Mouse (Mus musculus) limb, embryonic 12.5 days (tissue): ENCODE data around the gene Polr3h. TPM values are rescaled to one million over a fixed set of nuclear protein-coding genes. Genes with fewer than 3 reads are reported as not detected.

ENCODE experiments used
- ATAC-seq: fragments of 200-750 bp; cut with Nextera tagmentation; 2 replicates; pipeline ENCODE4 v1.8.0; 2017; ENCODE audit warnings: low read depth, moderate TSS enrichment; ENCODE audit not compliant: insufficient number of reproducible peaks, insufficient read depth, low FRiP score, low TSS enrichment
- H3K27ac ChIP-seq: fragments of 300-500 bp; sonication (generic); 2 replicates; pipeline ENCODE4 v1.5.1; 2016; ENCODE audit warnings: mild to moderate bottlenecking, moderate library complexity
- H3K27me3 ChIP-seq: fragments of 300-500 bp; sonication (generic); 2 replicates; pipeline ENCODE4 v1.6.1; 2016; ENCODE audit warnings: mild to moderate bottlenecking, moderate library complexity
- H3K36me3 ChIP-seq: fragments of 300-500 bp; sonication (generic); 2 replicates; pipeline ENCODE4 v1.6.1; 2016; ENCODE audit warnings: mild to moderate bottlenecking, moderate library complexity
- H3K4me1 ChIP-seq: fragments of 300-500 bp; sonication (generic); replicated peaks from 2 replicates; pipeline ENCODE4 v1.6.1; 2016
- H3K4me2 ChIP-seq: fragments of 300-500 bp; sonication (generic); 2 replicates; pipeline ENCODE4 v1.6.1; 2016; ENCODE audit warnings: mild to moderate bottlenecking, moderate library complexity
- H3K4me3 ChIP-seq: fragments of 300-500 bp; sonication (generic); replicated peaks from 2 replicates; pipeline ENCODE4 v1.5.1; 2016; ENCODE audit warnings: mild to moderate bottlenecking
- H3K9ac ChIP-seq: fragments of 300-500 bp; sonication (generic); replicated peaks from 2 replicates; pipeline ENCODE4 v1.6.1; 2016; ENCODE audit warnings: mild to moderate bottlenecking, moderate library complexity
- H3K9me3 ChIP-seq: fragments of 300-500 bp; sonication (generic); 2 replicates; pipeline ENCODE4 v1.6.1; 2016; ENCODE audit warnings: mild to moderate bottlenecking, moderate library complexity
- WGBS: fragments of 180-500 bp; shearing (Covaris S2); methylation state at CpG from one replicate; pipeline ENCODE4 v1.1.7; 2016; 5-methylcytosine and 5-hydroxymethylcytosine counted together
- polyA plus RNA-seq: library from polyadenylated mRNA; unstranded; fragments of >200 nt; fragmentation: Nextera tagmentation; extraction: Ambion mirVana; gene quantifications from 2 replicates; pipeline ENCODE4 v1.2.1, GENCODE M21; 2016

Gene Polr3h
- polyA plus RNA-seq, 1 experiment from 2014 or later: 62.4 TPM

DNA sequence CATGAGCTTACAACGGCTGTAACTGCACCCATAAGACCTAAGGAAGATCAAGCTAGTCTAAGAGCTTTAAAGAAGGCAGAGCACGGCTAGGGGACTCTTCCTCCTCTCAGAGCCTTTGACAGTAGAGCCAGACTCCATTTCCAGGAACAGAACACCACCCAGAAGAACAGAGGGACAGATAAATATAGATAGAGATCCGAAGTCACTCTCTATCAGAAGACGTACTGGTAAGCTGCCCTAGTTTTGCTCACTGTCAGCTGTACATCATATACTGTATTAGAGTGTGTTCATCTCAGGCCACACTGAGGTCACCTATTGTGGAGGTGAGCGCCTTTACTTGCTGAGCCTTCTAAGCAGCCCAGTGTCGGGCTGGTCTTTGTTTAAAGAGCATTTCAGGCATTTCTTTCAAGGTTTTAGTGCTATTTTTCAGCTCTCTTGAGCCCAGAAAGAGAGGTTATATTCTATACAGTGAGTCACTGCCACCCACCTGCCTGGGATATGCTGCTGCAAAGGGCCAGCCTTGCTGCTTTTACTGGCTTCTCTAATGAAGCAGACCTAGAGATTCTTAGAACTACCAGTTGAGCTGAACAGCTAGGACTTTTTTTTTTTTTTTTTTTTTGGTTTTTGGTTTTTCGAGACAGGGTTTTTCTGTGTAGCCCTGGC, 34.8 kb downstream of the Polr3h start:
- H3K36me3 ChIP-seq: peaks cover 78% of the 10 kb centered on the region
- H3K4me2 ChIP-seq: no peak overlapping the region
- no peak overlapping the region for H3K9ac ChIP-seq
- no peak overlapping the region for H3K4me3 ChIP-seq
- H3K9me3 ChIP-seq: no peaks in the 10 kb centered on the region
- no peak for ATAC-seq
- no peak overlapping the region for H3K27ac ChIP-seq
- no peaks in the 10 kb centered on the region for H3K27me3 ChIP-seq
- H3K4me1 ChIP-seq: no peaks in the 10 kb centered on the region
- 91% methylated on average over 7 of the region's 7 CpGs for WGBS

- Histone ChIP-seq H3K9me3 (no peaks in the 10 kb centered on the region), H3K4me2 (no peak overlapping the region), H3K4me1 (no peaks in the 10 kb centered on the region), H3K36me3 (peaks cover 63% of the 10 kb centered on the region), H3K27ac (no peak overlapping the region), H3K4me3 (no peak overlapping the region), H3K9ac (no peak overlapping the region), H3K27me3 (no peaks in the 10 kb centered on the region)
- WGBS: 93% methylated on average over 7 of the region's 7 CpGs
- no peak for ATAC-seq
Observed at GRCm38 (mm10) chr15:81889175-81889574, 36.9 kb downstream of the Polr3h start.

- no peaks in the 10 kb centered on the region for H3K27me3 ChIP-seq
- H3K4me1 ChIP-seq: no peaks in the 10 kb centered on the region
- no peak overlapping the region for H3K27ac ChIP-seq
- no peaks in the 10 kb centered on the region for H3K9me3 ChIP-seq
- H3K4me3 ChIP-seq: no peak overlapping the region
- ATAC-seq: no peak
- peaks cover 48% of the 10 kb centered on the region for H3K36me3 ChIP-seq
- WGBS: 91% methylated on average over 6 of the region's 6 CpGs
- no peak overlapping the region for H3K9ac ChIP-seq
- H3K4me2 ChIP-seq: no peak overlapping the region
Observed at GRCm38 (mm10) chr15:81886795-81887550, 39.1 kb downstream of the Polr3h start.

DNA sequence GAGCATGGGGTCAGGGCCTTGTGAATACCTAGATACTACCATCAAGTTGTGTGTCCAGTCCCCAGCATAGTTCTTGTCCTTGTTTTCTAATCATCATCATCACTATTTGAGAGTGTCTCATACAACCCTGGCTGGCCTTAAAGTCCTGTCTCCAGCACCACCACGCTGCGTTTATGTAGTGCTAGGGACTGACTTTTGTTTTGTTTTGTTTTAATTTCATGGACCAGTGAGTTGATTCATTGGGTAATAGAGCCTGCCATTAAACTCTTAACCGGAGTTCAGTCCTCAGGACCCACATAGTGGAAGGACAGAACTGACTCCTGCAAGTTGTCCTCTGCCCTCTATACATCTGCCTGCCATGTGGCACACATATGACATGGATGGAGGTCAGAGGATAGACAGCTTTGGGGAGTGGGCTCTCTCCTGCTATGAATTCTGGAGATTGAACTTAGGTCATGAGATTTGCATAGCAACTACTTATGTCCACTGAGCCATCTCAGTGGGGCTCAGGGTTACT, 40.6 kb downstream of the Polr3h start:
- Histone ChIP-seq H3K4me2 (no peak overlapping the region), H3K4me1 (no peaks in the 10 kb centered on the region), H3K27ac (no peak overlapping the region), H3K36me3 (peaks cover 35% of the 10 kb centered on the region), H3K9me3 (no peaks in the 10 kb centered on the region), H3K27me3 (no peaks in the 10 kb centered on the region), H3K9ac (no peak overlapping the region), H3K4me3 (no peak overlapping the region)
- WGBS: 88% methylated on average over 3 of the region's 3 CpGs
- ATAC-seq: no peak

- Histone ChIP-seq H3K9me3 (no peaks in the 10 kb centered on the region), H3K4me3 (no peak overlapping the region), H3K27ac (no peak overlapping the region), H3K4me2 (no peak overlapping the region), H3K27me3 (no peaks in the 10 kb centered on the region), H3K9ac (no peak overlapping the region), H3K36me3 (peaks cover 9% of the 10 kb centered on the region; the same call in 1 of the 2 replicates), H3K4me1 (no peaks in the 10 kb centered on the region)
- ATAC-seq: no peak
- WGBS: 88% methylated on average over 3 of the region's 3 CpGs
Observed at GRCm38 (mm10) chr15:81882348-81882747, 43.7 kb downstream of the Polr3h start.

DNA sequence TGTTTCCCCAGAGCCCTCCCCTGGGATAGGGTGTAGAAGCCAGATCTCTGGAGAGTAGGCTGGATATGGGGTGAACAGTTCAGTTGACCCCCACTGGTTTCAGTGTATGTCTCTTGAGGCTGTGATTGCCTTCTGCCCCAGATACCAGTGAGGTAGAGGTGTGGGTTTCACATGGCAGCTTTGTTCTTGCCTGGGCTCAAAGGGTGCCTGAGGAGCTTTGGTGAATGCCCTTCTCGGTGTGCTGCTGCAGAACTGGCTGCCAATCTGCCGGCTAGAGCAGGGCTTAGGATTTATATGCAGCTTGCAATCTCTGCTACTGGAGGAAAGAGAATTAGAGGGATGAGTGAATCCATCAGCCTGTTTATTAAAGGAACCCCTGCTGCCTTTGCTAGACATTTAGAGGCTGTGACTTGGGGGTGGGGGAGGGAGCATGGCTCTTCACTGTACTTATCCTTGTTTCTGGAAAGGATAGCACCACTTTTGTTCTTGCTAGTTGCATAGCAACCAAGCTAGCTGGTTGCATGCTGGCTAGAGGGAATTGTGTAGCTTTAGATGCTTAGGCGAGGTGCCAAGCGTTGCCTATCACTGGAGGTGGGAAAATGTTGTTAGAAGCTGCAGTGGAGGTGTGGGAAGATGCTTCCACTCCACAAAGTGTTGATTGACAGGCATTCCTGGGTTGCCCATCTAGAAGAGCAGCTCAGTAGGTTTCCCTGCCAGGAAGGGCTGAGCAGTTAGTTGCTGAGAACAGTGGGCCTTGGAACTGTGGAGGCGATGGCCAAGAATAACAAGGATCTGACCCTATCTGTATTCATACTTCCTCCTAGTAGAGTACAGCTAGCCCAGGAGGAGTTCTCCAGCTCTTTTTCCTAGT, 46.3 kb downstream of the Polr3h start:
- WGBS: 81% methylated on average over 5 of the region's 5 CpGs
- no peak overlapping the region for H3K4me3 ChIP-seq
- H3K4me2 ChIP-seq: no peak overlapping the region
- no peak overlapping the region for H3K27ac ChIP-seq
- no peaks in the 10 kb centered on the region for H3K9me3 ChIP-seq
- no peaks in the 10 kb centered on the region for H3K4me1 ChIP-seq
- ATAC-seq: no peak
- no peak overlapping the region for H3K9ac ChIP-seq
- H3K27me3 ChIP-seq: no peaks in the 10 kb centered on the region
- no peaks in the 10 kb centered on the region for H3K36me3 ChIP-seq

DNA sequence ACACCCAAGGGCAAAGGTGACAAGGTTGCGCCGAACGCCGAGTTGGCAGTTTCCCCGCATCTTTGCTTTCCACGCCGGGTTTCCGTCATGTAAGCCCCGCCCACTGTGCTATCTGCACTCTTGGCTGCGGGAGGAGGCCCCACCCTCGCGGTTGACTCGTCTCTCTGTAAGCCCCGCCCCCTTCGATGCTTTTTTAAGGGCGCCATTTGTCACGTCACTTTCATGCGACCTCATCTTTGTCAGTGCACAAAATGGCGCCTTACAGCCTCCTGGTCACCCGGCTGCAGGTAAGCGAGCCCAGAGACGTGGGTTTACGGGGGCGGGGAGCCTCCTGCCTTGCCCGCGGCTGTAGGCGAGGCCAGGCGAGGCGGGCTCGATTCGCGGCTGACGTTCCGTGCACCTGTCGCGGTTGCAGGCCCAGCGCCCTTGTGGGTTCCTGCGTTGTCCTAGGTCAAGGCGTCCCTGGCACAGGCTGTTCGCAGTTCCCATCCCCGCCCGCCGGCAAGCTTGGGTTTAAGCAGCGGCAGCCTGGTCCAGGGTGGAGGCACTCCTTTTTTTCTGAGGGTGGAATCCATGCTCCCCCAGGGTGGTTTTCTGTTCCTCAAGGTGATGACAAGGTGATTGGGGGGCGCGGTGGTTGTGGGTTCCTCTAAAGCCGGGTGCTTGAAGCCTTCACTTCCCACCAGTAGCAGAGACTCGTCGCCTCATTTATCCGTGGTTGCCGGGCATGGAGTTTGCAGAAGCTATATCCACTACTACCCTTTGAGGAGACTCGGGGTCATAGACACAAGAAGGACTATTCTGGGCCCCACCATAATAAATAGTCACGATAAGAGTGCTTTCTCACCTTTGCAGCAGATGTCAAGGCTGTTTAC, 53.5 kb downstream of the Polr3h start, which contains the start of gene Aco2:
Gene Aco2, plus strand, starts transcription at position 48 of the 875 bp plus-strand sequence.
- Histone ChIP-seq H3K27me3 (no peaks in the 10 kb centered on the region), H3K4me1 (peaks cover 17% of the 10 kb centered on the region), H3K4me3 (peak within 1 kb of the TSS; percentile 93), H3K9me3 (no peaks in the 10 kb centered on the region), H3K9ac (peak within 1 kb of the TSS; percentile 79), H3K36me3 (peaks cover 34% of the 10 kb centered on the region), H3K4me2 (peak within 1 kb of the TSS; percentile 94), H3K27ac (peak within 1 kb of the TSS; percentile 96)
- ATAC-seq: peak; percentile 79
- WGBS: under 1% methylated on average over 53 of the region's 53 CpGs

GRCm38 (mm10) chr15:81871604-81872261, 54.3 kb downstream of the Polr3h start, which contains the start of gene Phf5a:
Phf5a (minus strand) TSS chr15:81871911.
- H3K4me2 ChIP-seq: peak within 1 kb of the TSS; percentile 94
- peak within 1 kb of the TSS; percentile 96 for H3K27ac ChIP-seq
- peaks cover 42% of the 10 kb centered on the region for H3K36me3 ChIP-seq
- peak within 1 kb of the TSS; percentile 93 for H3K4me3 ChIP-seq
- WGBS: under 1% methylated on average over 30 of the region's 30 CpGs
- no peaks in the 10 kb centered on the region for H3K27me3 ChIP-seq
- H3K4me1 ChIP-seq: peaks cover 17% of the 10 kb centered on the region
- peak within 1 kb of the TSS; percentile 79 for H3K9ac ChIP-seq
- no peaks in the 10 kb centered on the region for H3K9me3 ChIP-seq
- ATAC-seq: peak; percentile 80

- no peak overlapping the region for H3K9ac ChIP-seq
- peaks cover 17% of the 10 kb centered on the region for H3K4me1 ChIP-seq
- no peak overlapping the region for H3K27ac ChIP-seq
- H3K4me3 ChIP-seq: no peak overlapping the region
- no peaks in the 10 kb centered on the region for H3K9me3 ChIP-seq
- H3K4me2 ChIP-seq: no peak overlapping the region
- no peak for ATAC-seq
- H3K27me3 ChIP-seq: no peaks in the 10 kb centered on the region
- WGBS: 96% methylated on average over 5 of the region's 5 CpGs
- peaks cover 59% of the 10 kb centered on the region for H3K36me3 ChIP-seq
Observed at GRCm38 (mm10) chr15:81869985-81870384, 56.1 kb downstream of the Polr3h start.

DNA sequence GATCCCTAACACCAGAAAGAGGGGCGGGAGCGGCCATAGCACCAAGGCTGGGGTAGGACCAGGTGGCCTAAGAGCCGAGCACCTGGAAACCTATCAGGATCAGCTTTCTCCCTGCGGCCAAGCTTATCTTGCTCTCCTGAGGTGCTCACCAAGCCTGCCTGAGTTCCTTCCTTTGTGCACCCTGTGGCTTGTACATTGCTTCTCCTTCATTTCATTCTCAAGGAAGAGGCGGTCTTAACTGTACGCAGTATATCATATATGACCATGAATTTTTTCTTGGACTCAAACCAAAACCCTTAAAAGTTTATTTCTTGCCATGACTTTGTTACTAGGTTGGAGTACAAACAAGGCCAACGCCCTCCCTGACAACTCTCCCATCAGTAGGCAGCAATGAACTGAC, 61.8 kb downstream of the Polr3h start:
- H3K27me3 ChIP-seq: no peaks in the 10 kb centered on the region
- H3K9ac ChIP-seq: no peak overlapping the region
- H3K4me2 ChIP-seq: no peak overlapping the region
- WGBS: 90% methylated on average over 7 of the region's 7 CpGs
- H3K36me3 ChIP-seq: peaks cover 53% of the 10 kb centered on the region
- H3K27ac ChIP-seq: no peak overlapping the region
- no peak for ATAC-seq
- 0 out of 2 replicates have a peak, but pooled peaks cover 3% of the 10 kb centered on the region for H3K4me1 ChIP-seq
- H3K9me3 ChIP-seq: no peaks in the 10 kb centered on the region
- no peak overlapping the region for H3K4me3 ChIP-seq
